Mouse (Mus musculus): ENCODE measurements around the gene Zfp819. TPM values are rescaled to one million over a fixed set of nuclear protein-coding genes. Genes with fewer than 3 reads are reported as not detected.

Zfp819 gene
- polyA plus RNA-seq, 1 experiment from 2014 or later = 0.44 TPM

- Histone ChIP-seq H3K9me3 (ENCODE audit: control insufficient read depth, low read length) (no peaks in the 10 kb centered on the region), H3K4me1 (ENCODE audit: control insufficient read depth, insufficient read depth, low read length) (no peaks in the 10 kb centered on the region), H3K4me2 (ENCODE audit: low read depth, low read length) (no peak within 1 kb of the TSS), H3K36me3 (ENCODE audit: control insufficient read depth, insufficient read depth, low read length) (no peaks in the 10 kb centered on the region), H3K27me3 (ENCODE audit: control insufficient read depth, insufficient read depth, low read length) (no peaks in the 10 kb centered on the region), H3K27ac (ENCODE audit: low read depth, low read length) (no peak within 1 kb of the TSS), H3K9ac (replicated peaks; ENCODE audit: low read depth, low read length) (no peak within 1 kb of the TSS), H3K4me3 (ENCODE audit: low read depth, low read length) (no peak within 1 kb of the TSS)
- whole genome bisulfite sequencing = 79% methylated on average over 6 of the region's 6 CpGs
- ATAC-seq (ENCODE audit: low read depth) = no peak
Measured at GRCm38 (mm10) chr7:43634500-43634899, 27.5 kb downstream of the Zfp819 start, which contains the start of gene Ceacam18. TSS of gene Ceacam18 (plus strand) at chr7:43634707.

- Histone ChIP-seq H3K27me3 (ENCODE audit: control insufficient read depth, insufficient read depth, low read length) (no peaks in the 10 kb centered on the region), H3K9ac (replicated peaks; ENCODE audit: low read depth, low read length) (no peak overlapping the region), H3K9me3 (ENCODE audit: control insufficient read depth, low read length) (no peaks in the 10 kb centered on the region), H3K4me3 (ENCODE audit: low read depth, low read length) (no peak overlapping the region), H3K4me1 (ENCODE audit: control insufficient read depth, insufficient read depth, low read length) (no peaks in the 10 kb centered on the region), H3K36me3 (ENCODE audit: control insufficient read depth, insufficient read depth, low read length) (no peaks in the 10 kb centered on the region), H3K27ac (ENCODE audit: low read depth, low read length) (no peak overlapping the region), H3K4me2 (ENCODE audit: low read depth, low read length) (no peak overlapping the region)
- 61% methylated on average over 2 of the region's 2 CpGs for WGBS
- no peak for ATAC-seq (ENCODE audit: low read depth)
Measured at GRCm38 (mm10) chr7:43636194-43636593, 29.2 kb downstream of the Zfp819 start.

GRCm38 (mm10) chr7:43637118-43637517 lies 30.1 kb downstream of the Zfp819 start:
- Histone ChIP-seq H3K4me2 (ENCODE audit: low read depth, low read length) (no peak overlapping the region), H3K4me3 (ENCODE audit: low read depth, low read length) (no peak overlapping the region), H3K4me1 (ENCODE audit: control insufficient read depth, insufficient read depth, low read length) (no peaks in the 10 kb centered on the region), H3K27me3 (ENCODE audit: control insufficient read depth, insufficient read depth, low read length) (no peaks in the 10 kb centered on the region), H3K9me3 (ENCODE audit: control insufficient read depth, low read length) (no peaks in the 10 kb centered on the region), H3K36me3 (ENCODE audit: control insufficient read depth, insufficient read depth, low read length) (no peaks in the 10 kb centered on the region), H3K9ac (replicated peaks; ENCODE audit: low read depth, low read length) (no peak overlapping the region), H3K27ac (ENCODE audit: low read depth, low read length) (no peak overlapping the region)
- no peak for ATAC-seq (ENCODE audit: low read depth)
- WGBS = 69% methylated on average over 1 of the region's 1 CpGs

- no peak overlapping the region for H3K4me2 ChIP-seq (ENCODE audit: low read depth, low read length)
- H3K4me3 ChIP-seq (ENCODE audit: low read depth, low read length) = no peak overlapping the region
- H3K9ac ChIP-seq (replicated peaks; ENCODE audit: low read depth, low read length) = no peak overlapping the region
- no peaks in the 10 kb centered on the region for H3K4me1 ChIP-seq (ENCODE audit: control insufficient read depth, insufficient read depth, low read length)
- 86% methylated on average over 5 of the region's 5 CpGs for WGBS
- H3K27ac ChIP-seq (ENCODE audit: low read depth, low read length) = no peak overlapping the region
- H3K36me3 ChIP-seq (ENCODE audit: control insufficient read depth, insufficient read depth, low read length) = no peaks in the 10 kb centered on the region
- no peaks in the 10 kb centered on the region for H3K27me3 ChIP-seq (ENCODE audit: control insufficient read depth, insufficient read depth, low read length)
- ATAC-seq (ENCODE audit: low read depth) = no peak
- H3K9me3 ChIP-seq (ENCODE audit: control insufficient read depth, low read length) = no peaks in the 10 kb centered on the region
Measured at GRCm38 (mm10) chr7:43642587-43642986, 35.6 kb downstream of the Zfp819 start.

GRCm38 (mm10) chr7:43643046-43643652 lies 36.2 kb downstream of the Zfp819 start:
- Histone ChIP-seq H3K9me3 (ENCODE audit: control insufficient read depth, low read length) (no peaks in the 10 kb centered on the region), H3K4me1 (ENCODE audit: control insufficient read depth, insufficient read depth, low read length) (no peaks in the 10 kb centered on the region), H3K9ac (replicated peaks; ENCODE audit: low read depth, low read length) (no peak overlapping the region), H3K4me2 (ENCODE audit: low read depth, low read length) (no peak overlapping the region), H3K36me3 (ENCODE audit: control insufficient read depth, insufficient read depth, low read length) (no peaks in the 10 kb centered on the region), H3K4me3 (ENCODE audit: low read depth, low read length) (no peak overlapping the region), H3K27ac (ENCODE audit: low read depth, low read length) (no peak overlapping the region), H3K27me3 (ENCODE audit: control insufficient read depth, insufficient read depth, low read length) (no peaks in the 10 kb centered on the region)
- no peak for ATAC-seq (ENCODE audit: low read depth)
- WGBS = 85% methylated on average over 17 of the region's 17 CpGs

GRCm38 (mm10) chr7:43652683-43653082 lies 45.7 kb downstream of the Zfp819 start:
- Histone ChIP-seq H3K4me2 (ENCODE audit: low read depth, low read length) (no peak overlapping the region), H3K4me3 (ENCODE audit: low read depth, low read length) (no peak overlapping the region), H3K27ac (ENCODE audit: low read depth, low read length) (no peak overlapping the region), H3K27me3 (ENCODE audit: control insufficient read depth, insufficient read depth, low read length) (no peaks in the 10 kb centered on the region), H3K4me1 (ENCODE audit: control insufficient read depth, insufficient read depth, low read length) (no peaks in the 10 kb centered on the region), H3K9ac (replicated peaks; ENCODE audit: low read depth, low read length) (no peak overlapping the region), H3K36me3 (ENCODE audit: control insufficient read depth, insufficient read depth, low read length) (no peaks in the 10 kb centered on the region), H3K9me3 (ENCODE audit: control insufficient read depth, low read length) (no peaks in the 10 kb centered on the region)
- WGBS = 90% methylated on average over 6 of the region's 6 CpGs
- ATAC-seq (ENCODE audit: low read depth) = no peak

GRCm38 (mm10) chr7:43654519-43654918 lies 47.5 kb downstream of the Zfp819 start:
- Histone ChIP-seq H3K27me3 (ENCODE audit: control insufficient read depth, insufficient read depth, low read length) (no peaks in the 10 kb centered on the region), H3K9ac (replicated peaks; ENCODE audit: low read depth, low read length) (no peak overlapping the region), H3K27ac (ENCODE audit: low read depth, low read length) (no peak overlapping the region), H3K4me1 (ENCODE audit: control insufficient read depth, insufficient read depth, low read length) (no peaks in the 10 kb centered on the region), H3K4me3 (ENCODE audit: low read depth, low read length) (no peak overlapping the region), H3K9me3 (ENCODE audit: control insufficient read depth, low read length) (no peaks in the 10 kb centered on the region), H3K36me3 (ENCODE audit: control insufficient read depth, insufficient read depth, low read length) (no peaks in the 10 kb centered on the region), H3K4me2 (ENCODE audit: low read depth, low read length) (no peak overlapping the region)
- ATAC-seq (ENCODE audit: low read depth) = no peak
- 85% methylated on average over 3 of the region's 3 CpGs for WGBS

GRCm38 (mm10) chr7:43656232-43656631 lies 49.3 kb downstream of the Zfp819 start:
- no peaks in the 10 kb centered on the region for H3K4me1 ChIP-seq (ENCODE audit: control insufficient read depth, insufficient read depth, low read length)
- no peak for ATAC-seq (ENCODE audit: low read depth)
- H3K36me3 ChIP-seq (ENCODE audit: control insufficient read depth, insufficient read depth, low read length) = no peaks in the 10 kb centered on the region
- no peak overlapping the region for H3K9ac ChIP-seq (replicated peaks; ENCODE audit: low read depth, low read length)
- no peaks in the 10 kb centered on the region for H3K9me3 ChIP-seq (ENCODE audit: control insufficient read depth, low read length)
- H3K27me3 ChIP-seq (ENCODE audit: control insufficient read depth, insufficient read depth, low read length) = no peaks in the 10 kb centered on the region
- no peak overlapping the region for H3K4me2 ChIP-seq (ENCODE audit: low read depth, low read length)
- 85% methylated on average over 6 of the region's 6 CpGs for WGBS
- no peak overlapping the region for H3K4me3 ChIP-seq (ENCODE audit: low read depth, low read length)
- no peak overlapping the region for H3K27ac ChIP-seq (ENCODE audit: low read depth, low read length)

GRCm38 (mm10) chr7:43660002-43660401 lies 53.0 kb downstream of the Zfp819 start, which contains the start of gene Siglece:
TSS of gene Siglece (minus strand) at chr7:43660161.
- 82% methylated on average over 1 of the region's 1 CpGs for WGBS
- Histone ChIP-seq H3K27me3 (ENCODE audit: control insufficient read depth, insufficient read depth, low read length) (no peaks in the 10 kb centered on the region), H3K9ac (replicated peaks; ENCODE audit: low read depth, low read length) (no peak within 1 kb of the TSS), H3K9me3 (ENCODE audit: control insufficient read depth, low read length) (no peaks in the 10 kb centered on the region), H3K27ac (ENCODE audit: low read depth, low read length) (no peak within 1 kb of the TSS), H3K36me3 (ENCODE audit: control insufficient read depth, insufficient read depth, low read length) (no peaks in the 10 kb centered on the region), H3K4me1 (ENCODE audit: control insufficient read depth, insufficient read depth, low read length) (no peaks in the 10 kb centered on the region), H3K4me3 (ENCODE audit: low read depth, low read length) (no peak within 1 kb of the TSS), H3K4me2 (ENCODE audit: low read depth, low read length) (no peak within 1 kb of the TSS)
- no peak for ATAC-seq (ENCODE audit: low read depth)
